Mouse (Mus musculus) forebrain, embryonic 13.5 days (tissue): ENCODE measurements around the gene Zfp386. TPM values are rescaled to one million over a fixed set of nuclear protein-coding genes. Genes with fewer than 3 reads are reported as not detected.

Source experiments
- ATAC-seq: fragments of 200-750 bp; cut with Nextera tagmentation; 2 replicates; pipeline ENCODE4 v1.8.0; 2017
- H3K27ac ChIP-seq: fragments of 300-500 bp; sonication (generic); 2 replicates; pipeline ENCODE4 v1.5.1; 2015; ENCODE audit warnings: inconsistent platforms, mild to moderate bottlenecking, moderate library complexity
- H3K27me3 ChIP-seq: fragments of 300-500 bp; sonication (generic); 2 replicates; pipeline ENCODE4 v1.6.1; 2015; ENCODE audit warnings: mild to moderate bottlenecking, inconsistent platforms
- H3K36me3 ChIP-seq: fragments of 300-500 bp; sonication (generic); 2 replicates; pipeline ENCODE4 v1.6.1; 2015; ENCODE audit warnings: mild to moderate bottlenecking, inconsistent platforms; ENCODE audit not compliant: poor library complexity, severe bottlenecking
- H3K4me1 ChIP-seq: fragments of 300-500 bp; sonication (generic); 2 replicates; pipeline ENCODE4 v1.6.1; 2015; ENCODE audit warnings: inconsistent platforms
- H3K4me2 ChIP-seq: fragments of 300-500 bp; sonication (generic); 2 replicates; pipeline ENCODE4 v1.6.1; 2015; ENCODE audit warnings: inconsistent platforms, mild to moderate bottlenecking, moderate library complexity
- H3K4me3 ChIP-seq: fragments of 300-500 bp; sonication (generic); 2 replicates; pipeline ENCODE4 v1.5.1; 2015; ENCODE audit warnings: mild to moderate bottlenecking, inconsistent platforms
- H3K9ac ChIP-seq: fragments of 300-500 bp; sonication (generic); 2 replicates; pipeline ENCODE4 v1.6.1; 2015; ENCODE audit warnings: mild to moderate bottlenecking, inconsistent platforms
- H3K9me3 ChIP-seq: fragments of 300-500 bp; sonication (generic); replicated peaks from 2 replicates; pipeline ENCODE4 v1.6.1; 2016; ENCODE audit warnings: inconsistent platforms
- WGBS: fragments of 180-500 bp; shearing (Covaris S2); methylation state at CpG from one replicate; pipeline ENCODE4 v1.1.7; 2015; 5-methylcytosine and 5-hydroxymethylcytosine counted together
- polyA plus RNA-seq: library from polyadenylated mRNA; unstranded; fragments of >200 nt; fragmentation: Nextera tagmentation; extraction: Ambion mirVana; gene quantifications from 2 replicates; pipeline ENCODE4 v1.2.1, GENCODE M21; 2015

The Zfp386 gene
- polyA plus RNA-seq, 1 experiment from 2014 or later: 61.7 TPM

GRCm38 (mm10) chr12:116061561-116062193, 14.2 kb downstream of the Zfp386 start:
- no peak overlapping the region for H3K4me2 ChIP-seq
- H3K4me3 ChIP-seq: no peak overlapping the region
- H3K36me3 ChIP-seq: peaks cover 54% of the 10 kb centered on the region
- peak; percentile 33; the same call in 1 of the 2 replicates for ATAC-seq
- WGBS: 93% methylated on average over 5 of the region's 5 CpGs
- H3K9ac ChIP-seq: no peak overlapping the region
- peaks cover 22% of the 10 kb centered on the region for H3K9me3 ChIP-seq
- H3K27ac ChIP-seq: no peak overlapping the region
- no peaks in the 10 kb centered on the region for H3K27me3 ChIP-seq
- no peaks in the 10 kb centered on the region for H3K4me1 ChIP-seq

DNA sequence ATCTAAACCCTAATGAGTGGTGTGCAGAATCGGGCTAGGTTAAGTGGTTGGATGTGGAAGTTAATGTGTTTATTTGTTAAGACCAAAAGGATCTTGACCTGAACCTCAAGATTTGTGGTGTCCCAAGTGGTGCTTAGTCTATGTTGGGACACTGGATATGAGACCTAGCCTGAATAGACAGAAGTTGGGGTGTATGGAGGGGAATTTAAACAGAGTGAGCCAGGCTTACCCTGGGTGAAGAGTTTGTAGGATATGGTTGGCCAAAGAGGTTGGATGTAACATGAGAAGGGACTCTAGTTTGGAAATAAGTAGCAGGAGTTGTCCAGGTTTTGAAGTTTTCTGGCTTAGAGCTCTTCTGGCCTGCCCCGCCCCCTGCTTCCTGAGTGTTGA, 14.7 kb downstream of the Zfp386 start:
- H3K4me2 ChIP-seq: no peak overlapping the region
- H3K4me1 ChIP-seq: no peaks in the 10 kb centered on the region
- H3K27me3 ChIP-seq: no peaks in the 10 kb centered on the region
- ATAC-seq: peak; percentile 30; the same call in 1 of the 2 replicates
- peaks cover 17% of the 10 kb centered on the region for H3K9me3 ChIP-seq
- H3K9ac ChIP-seq: no peak overlapping the region
- no peak overlapping the region for H3K4me3 ChIP-seq
- H3K36me3 ChIP-seq: peaks cover 49% of the 10 kb centered on the region
- WGBS: 91% methylated on average over 2 of the region's 2 CpGs
- H3K27ac ChIP-seq: no peak overlapping the region

GRCm38 (mm10) chr12:116063020-116063419, 15.5 kb downstream of the Zfp386 start:
- 93% methylated on average over 4 of the region's 4 CpGs for WGBS
- Histone ChIP-seq H3K27ac (no peak overlapping the region), H3K9me3 (peaks cover 14% of the 10 kb centered on the region), H3K4me1 (no peaks in the 10 kb centered on the region), H3K27me3 (no peaks in the 10 kb centered on the region), H3K9ac (no peak overlapping the region), H3K36me3 (peaks cover 43% of the 10 kb centered on the region), H3K4me3 (no peak overlapping the region), H3K4me2 (no peak overlapping the region)
- no peak for ATAC-seq

- 23% methylated on average over 3 of the region's 3 CpGs for WGBS
- H3K4me1 ChIP-seq: no peaks in the 10 kb centered on the region
- no peaks in the 10 kb centered on the region for H3K27me3 ChIP-seq
- H3K4me3 ChIP-seq: no peak overlapping the region
- no peak overlapping the region for H3K4me2 ChIP-seq
- no peaks in the 10 kb centered on the region for H3K9me3 ChIP-seq
- no peak overlapping the region for H3K27ac ChIP-seq
- no peak overlapping the region for H3K9ac ChIP-seq
- peak; percentile 68; the same call in 1 of the 2 replicates for ATAC-seq
- no peaks in the 10 kb centered on the region for H3K36me3 ChIP-seq
These were observed 23.5 kb downstream of the Zfp386 start for GRCm38 (mm10) chr12:116071023-116071422.

DNA sequence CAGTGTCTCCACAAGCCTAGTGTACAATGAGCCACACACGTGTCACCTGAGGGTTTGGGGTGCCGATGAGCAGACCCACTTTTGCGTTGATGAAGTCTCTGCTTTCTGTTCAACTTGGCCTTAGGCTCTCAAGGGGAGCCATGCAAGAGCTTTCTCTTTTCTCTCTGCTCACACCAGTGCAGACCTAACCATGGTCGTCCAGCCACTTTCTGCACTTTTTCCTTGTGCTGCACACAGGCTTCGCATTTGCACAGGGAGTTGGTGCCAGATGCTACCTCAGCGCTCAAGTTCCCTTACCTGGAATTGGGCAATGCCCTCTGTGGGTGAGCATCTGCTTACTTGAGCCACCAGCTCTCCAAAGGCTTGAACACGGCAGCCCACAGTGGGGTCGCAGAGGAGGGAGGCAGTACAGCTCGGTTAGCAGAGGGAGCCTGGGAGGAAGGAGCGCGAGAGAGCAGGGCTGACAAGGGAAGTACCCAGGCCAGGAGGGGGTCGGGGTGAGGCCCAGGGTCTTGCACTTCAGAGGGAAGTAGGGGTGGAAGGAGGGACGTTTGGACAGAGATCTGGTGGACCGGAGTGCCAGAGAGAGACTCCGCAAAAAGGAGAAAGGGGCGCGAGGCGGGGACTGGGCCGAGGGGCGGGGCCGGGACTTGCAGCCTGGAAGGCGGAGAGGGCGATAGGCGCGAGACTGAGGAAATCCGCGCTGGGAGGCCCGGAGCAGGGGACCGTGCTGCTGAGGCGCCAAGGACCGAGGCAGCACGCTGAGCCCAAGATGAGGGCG, 29.7 kb downstream of the Zfp386 start, which contains the start of gene Vipr2:
TSS of gene Vipr2 (plus strand) at position 653 of the 781 bp plus-strand sequence.
- peak within 1 kb of the TSS; percentile 64 for H3K4me3 ChIP-seq
- H3K36me3 ChIP-seq: no peaks in the 10 kb centered on the region
- no peaks in the 10 kb centered on the region for H3K9me3 ChIP-seq
- peak within 1 kb of the TSS; percentile 75 for H3K9ac ChIP-seq
- H3K27ac ChIP-seq: no peak within 1 kb of the TSS
- WGBS: 6% methylated on average over 32 of the region's 33 CpGs
- ATAC-seq: peak; percentile 95
- peak within 1 kb of the TSS; percentile 87 for H3K4me2 ChIP-seq
- H3K4me1 ChIP-seq: 0 out of 2 replicates have a peak, but pooled peaks cover 3% of the 10 kb centered on the region
- H3K27me3 ChIP-seq: peaks cover 11% of the 10 kb centered on the region; the same call in 1 of the 2 replicates

DNA sequence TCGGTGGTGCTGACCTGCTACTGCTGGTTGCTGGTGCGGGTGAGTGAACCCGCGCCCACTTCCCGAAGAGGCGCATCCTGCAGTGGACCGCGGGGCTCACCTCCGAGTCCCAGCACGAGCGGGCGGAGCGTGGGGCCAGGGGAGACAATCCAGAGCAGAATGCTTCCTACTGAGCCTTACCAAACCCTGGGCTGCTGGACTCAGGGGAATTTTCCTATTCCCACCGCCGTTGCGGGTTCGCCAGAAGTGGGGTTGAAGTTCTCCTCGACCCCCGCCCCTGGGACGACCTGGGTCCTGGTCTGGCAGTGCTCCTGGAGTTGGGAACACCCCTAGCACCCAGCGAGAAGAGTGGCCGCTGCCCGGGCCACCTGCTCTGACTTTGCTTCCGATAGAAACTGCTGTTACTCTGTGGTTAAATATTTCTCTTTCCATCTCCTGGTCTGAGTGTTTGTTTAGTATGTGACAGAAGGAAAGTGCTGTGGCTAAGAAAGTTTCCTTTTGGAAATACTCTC, 30.4 kb downstream of the Zfp386 start:
- ATAC-seq: no peak; the same call in 1 of the 2 replicates
- peak overlapping the region; percentile 64 for H3K4me3 ChIP-seq
- peaks cover 11% of the 10 kb centered on the region; the same call in 1 of the 2 replicates for H3K27me3 ChIP-seq
- H3K27ac ChIP-seq: no peak overlapping the region
- peak overlapping the region; percentile 75 for H3K9ac ChIP-seq
- 0% methylated on average over 24 of the region's 24 CpGs for WGBS
- no peaks in the 10 kb centered on the region for H3K9me3 ChIP-seq
- peak overlapping the region; percentile 87 for H3K4me2 ChIP-seq
- H3K36me3 ChIP-seq: no peaks in the 10 kb centered on the region
- H3K4me1 ChIP-seq: 0 out of 2 replicates have a peak, but pooled peaks cover 3% of the 10 kb centered on the region

DNA sequence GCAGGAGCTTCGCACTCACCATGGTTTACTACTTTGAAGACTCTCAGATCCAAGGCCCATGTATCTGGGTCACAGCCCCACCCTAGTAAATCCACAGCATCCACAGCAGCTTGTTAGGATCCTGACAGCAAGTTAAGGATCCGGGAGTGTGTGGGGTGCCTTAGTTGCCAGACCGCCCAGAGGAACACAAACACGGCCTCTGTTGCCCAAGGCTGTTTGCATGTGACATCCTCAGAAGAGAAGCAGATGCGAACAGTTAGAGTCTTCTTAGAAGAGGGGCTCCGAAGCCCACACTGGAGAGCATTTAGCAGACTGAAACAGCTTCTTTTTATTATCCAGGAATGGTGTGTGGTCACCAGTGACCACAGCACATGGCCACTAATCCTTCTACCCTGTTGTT, 35.6 kb downstream of the Zfp386 start:
- ATAC-seq: no peak
- H3K27ac ChIP-seq: no peak overlapping the region
- no peaks in the 10 kb centered on the region for H3K36me3 ChIP-seq
- 90% methylated on average over 6 of the region's 6 CpGs for WGBS
- no peaks in the 10 kb centered on the region for H3K4me1 ChIP-seq
- H3K27me3 ChIP-seq: peaks cover 3% of the 10 kb centered on the region; the same call in 1 of the 2 replicates
- no peak overlapping the region for H3K9ac ChIP-seq
- H3K4me2 ChIP-seq: no peak overlapping the region
- no peak overlapping the region for H3K4me3 ChIP-seq
- no peaks in the 10 kb centered on the region for H3K9me3 ChIP-seq

- H3K36me3 ChIP-seq: no peaks in the 10 kb centered on the region
- no peak overlapping the region for H3K4me3 ChIP-seq
- H3K27ac ChIP-seq: no peak overlapping the region
- H3K4me1 ChIP-seq: no peaks in the 10 kb centered on the region
- 84% methylated on average over 2 of the region's 2 CpGs for WGBS
- no peak overlapping the region for H3K9ac ChIP-seq
- no peak for ATAC-seq
- H3K4me2 ChIP-seq: no peak overlapping the region
- no peaks in the 10 kb centered on the region for H3K9me3 ChIP-seq
- H3K27me3 ChIP-seq: no peaks in the 10 kb centered on the region
These were observed 36.8 kb downstream of the Zfp386 start for GRCm38 (mm10) chr12:116084294-116084693.

DNA sequence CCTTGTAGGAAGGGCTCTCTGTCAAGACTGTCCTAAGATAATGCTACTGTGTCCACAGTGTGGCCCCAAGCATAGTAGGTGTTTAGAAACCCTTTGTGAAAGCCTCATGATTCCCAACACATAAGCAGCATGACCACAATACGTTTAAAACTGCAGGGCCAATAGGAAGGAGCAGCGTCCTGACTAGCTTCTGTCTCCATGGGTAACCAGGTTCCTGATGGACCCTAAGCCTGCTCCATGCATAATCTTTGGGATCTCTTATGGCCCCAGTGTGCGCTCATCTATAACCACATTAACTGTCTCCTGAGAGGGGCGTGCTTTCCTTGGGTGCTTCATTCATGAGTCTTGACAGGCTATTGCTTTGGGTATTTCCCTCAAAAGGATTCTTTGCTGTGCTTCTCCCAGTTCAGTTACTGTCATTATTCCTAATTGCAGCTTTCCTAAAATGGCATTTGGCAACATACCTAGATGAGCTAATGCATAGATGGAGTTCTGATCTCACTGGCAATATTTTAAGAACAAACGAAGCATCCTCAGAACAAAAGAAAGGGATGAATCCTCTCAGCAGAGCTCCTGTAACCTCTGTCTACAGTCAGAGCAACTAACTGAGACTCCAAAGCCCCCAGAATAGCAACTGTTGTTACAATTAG, 39.6 kb downstream of the Zfp386 start:
- 80% methylated on average over 5 of the region's 5 CpGs for WGBS
- H3K27me3 ChIP-seq: no peaks in the 10 kb centered on the region
- no peak overlapping the region for H3K9ac ChIP-seq
- H3K9me3 ChIP-seq: no peaks in the 10 kb centered on the region
- H3K4me1 ChIP-seq: no peaks in the 10 kb centered on the region
- no peak overlapping the region for H3K27ac ChIP-seq
- no peak for ATAC-seq
- no peak overlapping the region for H3K4me2 ChIP-seq
- no peaks in the 10 kb centered on the region for H3K36me3 ChIP-seq
- H3K4me3 ChIP-seq: no peak overlapping the region

GRCm38 (mm10) chr12:116089836-116090235, 42.3 kb downstream of the Zfp386 start:
- Histone ChIP-seq H3K4me3 (no peak overlapping the region), H3K27ac (no peak overlapping the region), H3K36me3 (no peaks in the 10 kb centered on the region), H3K4me1 (no peaks in the 10 kb centered on the region), H3K27me3 (no peaks in the 10 kb centered on the region), H3K9ac (no peak overlapping the region), H3K4me2 (no peak overlapping the region), H3K9me3 (no peaks in the 10 kb centered on the region)
- no peak for ATAC-seq
- 89% methylated on average over 3 of the region's 3 CpGs for WGBS

DNA sequence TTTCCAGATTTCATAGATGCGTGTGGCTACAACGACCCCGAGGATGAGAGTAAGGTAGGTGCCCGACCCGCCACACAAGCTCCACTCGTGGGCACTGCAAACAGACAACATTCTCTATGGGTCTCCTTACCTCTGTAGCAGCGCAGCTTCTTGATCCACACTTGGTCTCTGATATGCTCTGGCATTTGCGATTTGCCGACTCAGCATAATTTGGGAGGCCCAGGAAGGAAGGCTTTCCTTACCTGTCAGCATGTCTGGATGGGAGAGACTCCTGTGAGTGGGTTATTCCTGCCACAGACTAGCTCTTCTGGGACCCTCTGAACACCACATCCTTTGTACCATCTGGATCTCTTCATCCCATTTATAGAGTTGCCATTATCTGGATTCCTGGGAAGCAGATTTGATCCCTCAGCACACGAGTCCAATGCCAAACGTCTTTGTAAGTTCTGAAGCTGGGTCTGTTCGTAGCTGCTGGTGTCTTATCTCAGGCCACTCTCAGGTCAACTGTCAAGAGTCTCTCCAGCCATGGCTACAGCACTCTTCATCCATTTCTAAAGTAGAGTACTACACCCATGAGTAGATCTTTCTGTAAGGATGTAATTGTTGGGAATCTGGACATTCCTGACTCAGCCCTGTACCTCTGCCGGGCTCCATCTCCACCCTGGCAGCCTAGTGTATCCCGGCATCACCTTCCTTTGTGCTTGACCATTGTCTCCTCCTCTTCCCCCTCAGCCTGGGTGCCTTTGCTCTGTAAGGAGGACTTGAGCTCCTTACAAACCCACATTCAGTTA, 47.4 kb downstream of the Zfp386 start:
- no peak overlapping the region for H3K9ac ChIP-seq
- ATAC-seq: no peak
- no peaks in the 10 kb centered on the region for H3K36me3 ChIP-seq
- no peak overlapping the region for H3K4me2 ChIP-seq
- WGBS: 92% methylated on average over 14 of the region's 14 CpGs
- no peak overlapping the region for H3K27ac ChIP-seq
- H3K4me3 ChIP-seq: no peak overlapping the region
- H3K4me1 ChIP-seq: no peaks in the 10 kb centered on the region
- H3K27me3 ChIP-seq: no peaks in the 10 kb centered on the region
- no peaks in the 10 kb centered on the region for H3K9me3 ChIP-seq
